In genomic region chr7:74554041-74554561, GRCm38 (mm10) we compare ENCODE assay signal across 8 mouse cellular contexts. TPM values are rescaled to one million over a fixed set of nuclear protein-coding genes. Genes with fewer than 3 reads are reported as not detected.
A peak's percentile ranks its signal among the peaks of the same experiment; 100 is the strongest.
DNase-seq lines count a peak whose midpoint lies in the region; ATAC-seq and TF ChIP-seq lines count a peak whose summit lies in the region.

No protein-coding gene starts in this region.

- H3K9ac ChIP-seq in forebrain, embryonic 16.5 days (replicated peaks; ENCODE audit: low read depth, low read length): peak overlapping the region; percentile 89
- H3K9ac ChIP-seq in lung, postnatal 0 days (replicated peaks; ENCODE audit: low read depth): peak overlapping the region; percentile 52

- ATAC-seq in forebrain, embryonic 16.5 days: peak; percentile 72
- ATAC-seq in lung, postnatal 0 days: peak; percentile 73

- H3K4me3 ChIP-seq in brown adipose tissue, adult 24 weeks (ENCODE audit: insufficient read depth, low read depth, low read length): peak overlapping the region; percentile 73
- peak overlapping the region; percentile 74 for H3K4me3 ChIP-seq in forebrain, embryonic 16.5 days (replicated peaks; ENCODE audit: low read length)
- H3K4me3 ChIP-seq in layer of hippocampus, adult 2 months: peak overlapping the region; percentile 98
- H3K4me3 ChIP-seq in lung, postnatal 0 days (ENCODE audit: low read depth, low read length): peak overlapping the region; percentile 70

- TF ChIP-seq EP300 in lung, postnatal 0 days (IDR thresholded peaks at IDR 0.05): no peak

- H3K36me3 ChIP-seq in forebrain, embryonic 16.5 days (ENCODE audit: control insufficient read depth, insufficient read depth): no peaks in the 10 kb centered on the region
- H3K36me3 ChIP-seq in lung, postnatal 0 days (ENCODE audit: insufficient read depth, low read length): no peaks in the 10 kb centered on the region

- H3K27ac ChIP-seq in brown adipose tissue, adult 24 weeks (replicated peaks; ENCODE audit: low read depth, low read length): no peak overlapping the region; the same call in 1 of the 2 replicates
- peak overlapping the region; percentile 76 for H3K27ac ChIP-seq in forebrain, embryonic 16.5 days (ENCODE audit: low read length)
- H3K27ac ChIP-seq in layer of hippocampus, adult 2 months: peak overlapping the region; percentile 99
- H3K27ac ChIP-seq in lung, postnatal 0 days (ENCODE audit: low read length): peak overlapping the region; percentile 63; the same call in 1 of the 2 replicates

- no peaks in the 10 kb centered on the region for H3K4me1 ChIP-seq in brown adipose tissue, adult 24 weeks (ENCODE audit: control insufficient read depth, insufficient read depth, insufficient read length, low read length)
- H3K4me1 ChIP-seq in forebrain, embryonic 16.5 days (replicated peaks; ENCODE audit: control insufficient read depth, insufficient read depth, low read length): peaks cover 21% of the 10 kb centered on the region
- H3K4me1 ChIP-seq in lung, postnatal 0 days (ENCODE audit: insufficient read depth, low read depth, low read length): peaks cover 4% of the 10 kb centered on the region; the same call in 1 of the 2 replicates

- H3K4me2 ChIP-seq in forebrain, embryonic 16.5 days (ENCODE audit: low read length): peak overlapping the region; percentile 70
- peak overlapping the region; percentile 89 for H3K4me2 ChIP-seq in lung, postnatal 0 days (replicated peaks; ENCODE audit: low read depth, low read length)

- TF ChIP-seq CTCF in layer of hippocampus, adult 2 months (conservative IDR thresholded peaks at IDR 0.05): peak; percentile 64
- peak; percentile 50 for TF ChIP-seq CTCF in lung, postnatal 0 days (IDR thresholded peaks at IDR 0.05)

- WGBS in forebrain, embryonic 16.5 days: under 1% methylated on average over 46 of the region's 46 CpGs
- WGBS in lung, postnatal 0 days: under 1% methylated on average over 41 of the region's 46 CpGs

- peak; percentile 50 for DNase-seq in MN1 (ENCODE audit: low spot score)
- DNase-seq in heart, postnatal 36 days: peak; percentile 62 to 78
- peak; percentile 5 to 27 for DNase-seq in layer of hippocampus, adult 2 months (ENCODE audit: low spot score in 2 of 2)
- DNase-seq in lung, postnatal 0 days (ENCODE audit: low spot score): peak; percentile 65
- peak; percentile 70 for DNase-seq in ovary, postnatal 36 days (ENCODE audit: low spot score)
- DNase-seq in natural killer cell, adult 2 months (ENCODE audit: low spot score in 2 of 2): no peak

- intact Hi-C loops in heart, postnatal 36 days (cut with DNase I): loop anchor here (2.0 to 10.0 kb wide), 7 partner anchors 25 to 557 kb away; no protein-coding TSS in a partner anchor

- H3K9me3 ChIP-seq in forebrain, embryonic 16.5 days (ENCODE audit: control insufficient read depth, low read length): no peaks in the 10 kb centered on the region
- no peaks in the 10 kb centered on the region for H3K9me3 ChIP-seq in lung, postnatal 0 days (ENCODE audit: low read length)

- no peaks in the 10 kb centered on the region; the same call in 1 of the 2 replicates for H3K27me3 ChIP-seq in forebrain, embryonic 16.5 days (replicated peaks; ENCODE audit: control insufficient read depth, insufficient read depth, low read length)
- 0 out of 2 replicates have a peak, but pooled peaks cover 4% of the 10 kb centered on the region for H3K27me3 ChIP-seq in lung, postnatal 0 days (replicated peaks; ENCODE audit: insufficient read depth, low read length)

RNA-seq across cellular contexts. Expression of gene Slco3a1, which starts 0.5 kb away (rescaled TPM):
- 2.3 TPM in 2 replicates for polyA plus RNA-seq in brown adipose tissue, adult 24 weeks (2012; ENCODE audit: insufficient read depth, insufficient read length, missing spikeins)
- 18.6 and 24.2 TPM in 2 replicates for polyA plus RNA-seq in forebrain, embryonic 16.5 days (2015; fragmentation: Nextera tagmentation; extraction: Ambion mirVana)
- total RNA-seq in heart, postnatal 36 days (2021): 100 to 1,000 TPM; 105 to 116 TPM
- total RNA-seq in layer of hippocampus, adult 2 months (2021): 10 to 100 TPM; 55.2 to 57.3 TPM
- 42.8 and 51.8 TPM in 2 replicates for polyA plus RNA-seq in lung, postnatal 0 days (2015; fragmentation: Nextera tagmentation; extraction: Ambion mirVana)

Comparison
In these comparisons a context has a peak if more than half of its experiments do, and no peak if none do; other contexts are left out.
1. DNase-seq: peak in MN1 (single experiment), heart, postnatal 36 days (2 of 2), layer of hippocampus, adult 2 months (2 of 2), lung, postnatal 0 days (single experiment) and ovary, postnatal 36 days (single experiment); none in natural killer cell, adult 2 months (0 of 2).
2. Peak in every context shown above with its lines, with median percentiles within 50 percentile points of each other: H3K4me3 ChIP-seq.